Mouse (Mus musculus) embryonic facial prominence, embryonic 15.5 days (tissue): Measurements from ENCODE around the gene Prpsap1. TPM values are rescaled to one million over a fixed set of nuclear protein-coding genes. Genes with fewer than 3 reads are reported as not detected.

Source experiments
- ATAC-seq: fragments of 200-750 bp; cut with Nextera tagmentation; 2 replicates; pipeline ENCODE4 v1.8.0; 2017; ENCODE audit warnings: low read depth, moderate TSS enrichment; ENCODE audit not compliant: insufficient number of reproducible peaks, low FRiP score, low TSS enrichment
- H3K27ac ChIP-seq: fragments of 300-500 bp; sonication (generic); replicated peaks from 2 replicates; pipeline ENCODE4 v1.5.1; 2015; ENCODE audit warnings: mild to moderate bottlenecking, inconsistent platforms
- H3K27me3 ChIP-seq: fragments of 300-500 bp; sonication (generic); 2 replicates; pipeline ENCODE4 v1.6.1; 2015; ENCODE audit warnings: inconsistent platforms
- H3K36me3 ChIP-seq: fragments of 300-500 bp; sonication (generic); 2 replicates; pipeline ENCODE4 v1.6.1; 2015; ENCODE audit warnings: mild to moderate bottlenecking, inconsistent platforms
- H3K4me1 ChIP-seq: fragments of 300-500 bp; sonication (generic); 2 replicates; pipeline ENCODE4 v1.6.1; 2015; ENCODE audit warnings: inconsistent platforms
- H3K4me2 ChIP-seq: fragments of 300-500 bp; sonication (generic); replicated peaks from 2 replicates; pipeline ENCODE4 v1.6.1; 2015; ENCODE audit warnings: mild to moderate bottlenecking, inconsistent platforms
- H3K4me3 ChIP-seq: fragments of 300-500 bp; sonication (generic); replicated peaks from 2 replicates; pipeline ENCODE4 v1.5.1; 2015; ENCODE audit warnings: mild to moderate bottlenecking, inconsistent platforms
- H3K9ac ChIP-seq: fragments of 300-500 bp; sonication (generic); 2 replicates; pipeline ENCODE4 v1.6.1; 2015; ENCODE audit warnings: inconsistent platforms
- H3K9me3 ChIP-seq: fragments of 300-500 bp; sonication (generic); replicated peaks from 2 replicates; pipeline ENCODE4 v1.6.1; 2016; ENCODE audit warnings: inconsistent platforms
- WGBS: fragments of 180-500 bp; shearing (Covaris S2); methylation state at CpG from one replicate; pipeline ENCODE4 v1.1.7; 2015; 5-methylcytosine and 5-hydroxymethylcytosine counted together
- polyA plus RNA-seq: library from polyadenylated mRNA; unstranded; fragments of >200 nt; fragmentation: Nextera tagmentation; extraction: Ambion mirVana; gene quantifications from 2 replicates; pipeline ENCODE4 v1.2.1, GENCODE M21; 2015

The Prpsap1 gene
- polyA plus RNA-seq, 1 experiment from 2014 or later, result 161 TPM

DNA sequence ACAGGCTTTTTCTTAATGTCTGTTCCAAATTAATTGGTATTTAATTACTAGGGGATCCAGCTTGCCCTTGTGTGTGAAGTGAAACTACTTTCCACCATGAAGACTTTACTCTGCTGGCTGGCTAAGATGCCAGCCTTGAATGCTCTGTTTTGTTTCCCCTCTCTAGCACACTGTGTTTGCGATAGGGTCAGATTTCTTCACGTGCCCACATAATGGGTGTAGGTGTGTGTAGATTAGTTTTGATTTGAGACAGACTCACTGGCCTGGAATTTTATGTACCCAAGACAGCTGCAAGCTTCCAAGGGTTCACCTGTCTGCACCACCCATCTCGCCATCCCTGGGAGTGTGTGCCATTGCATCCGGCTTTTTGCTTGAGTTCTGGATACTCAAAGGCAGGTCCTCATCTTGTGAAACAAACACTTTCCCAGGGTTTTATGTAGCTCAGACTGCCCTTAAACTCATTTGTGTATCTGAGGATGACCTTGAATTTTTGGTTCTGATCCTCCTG is 19.6 kb upstream of the Prpsap1 start:
- H3K4me3 ChIP-seq, result no peak overlapping the region
- H3K9ac ChIP-seq, result no peak overlapping the region
- no peaks in the 10 kb centered on the region for H3K9me3 ChIP-seq
- no peaks in the 10 kb centered on the region for H3K36me3 ChIP-seq
- no peak for ATAC-seq
- no peak overlapping the region for H3K4me2 ChIP-seq
- 65% methylated on average over 4 of the region's 4 CpGs for WGBS
- H3K27ac ChIP-seq, result no peak overlapping the region
- no peaks in the 10 kb centered on the region for H3K27me3 ChIP-seq
- peaks cover 16% of the 10 kb centered on the region for H3K4me1 ChIP-seq

DNA sequence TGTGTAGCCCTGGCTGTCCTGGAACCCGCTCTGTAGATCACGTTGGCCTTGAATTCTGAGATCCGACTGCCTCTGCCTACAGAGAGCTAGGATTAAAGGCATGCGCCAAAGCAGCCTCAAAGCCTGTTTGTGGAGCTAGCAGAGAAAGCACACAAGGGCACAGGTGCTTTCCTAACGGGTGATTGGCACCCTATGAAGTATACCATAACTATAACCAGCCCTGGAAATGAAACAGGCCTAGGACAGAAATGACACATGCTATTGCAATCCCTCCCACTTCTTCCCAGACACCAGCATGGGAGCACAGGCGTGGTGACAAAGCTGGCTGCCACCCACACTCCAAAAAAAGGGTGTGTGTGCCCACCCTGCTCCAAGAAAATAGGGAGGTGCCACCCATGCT is 19.0 kb upstream of the Prpsap1 start:
- 78% methylated on average over 6 of the region's 6 CpGs for WGBS
- Histone ChIP-seq H3K4me3 (no peak overlapping the region), H3K27ac (no peak overlapping the region), H3K4me2 (no peak overlapping the region), H3K36me3 (no peaks in the 10 kb centered on the region), H3K4me1 (peaks cover 10% of the 10 kb centered on the region), H3K27me3 (no peaks in the 10 kb centered on the region), H3K9ac (no peak overlapping the region), H3K9me3 (no peaks in the 10 kb centered on the region)
- ATAC-seq, result no peak

DNA sequence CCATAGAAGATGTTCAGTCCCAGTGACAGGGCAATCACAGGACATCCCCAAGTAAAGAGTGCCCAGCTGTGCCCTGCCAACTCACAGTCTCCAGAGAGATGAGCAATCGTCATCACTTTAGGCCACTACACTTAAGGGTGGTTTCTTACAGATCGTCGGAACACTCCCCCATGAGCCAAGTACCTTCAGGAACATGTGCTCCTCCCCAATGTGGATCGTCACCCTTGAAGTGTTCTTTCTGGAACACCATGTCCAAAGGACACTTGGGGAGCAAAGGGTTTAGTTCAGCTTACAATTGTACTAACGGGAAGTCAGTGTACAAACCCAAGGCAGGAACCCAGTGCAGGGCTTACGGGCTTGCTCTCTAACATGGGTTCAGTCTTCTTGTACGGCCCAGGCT is 18.2 kb upstream of the Prpsap1 start:
- WGBS, result 89% methylated on average over 7 of the region's 7 CpGs
- no peaks in the 10 kb centered on the region for H3K36me3 ChIP-seq
- ATAC-seq, result no peak

DNA sequence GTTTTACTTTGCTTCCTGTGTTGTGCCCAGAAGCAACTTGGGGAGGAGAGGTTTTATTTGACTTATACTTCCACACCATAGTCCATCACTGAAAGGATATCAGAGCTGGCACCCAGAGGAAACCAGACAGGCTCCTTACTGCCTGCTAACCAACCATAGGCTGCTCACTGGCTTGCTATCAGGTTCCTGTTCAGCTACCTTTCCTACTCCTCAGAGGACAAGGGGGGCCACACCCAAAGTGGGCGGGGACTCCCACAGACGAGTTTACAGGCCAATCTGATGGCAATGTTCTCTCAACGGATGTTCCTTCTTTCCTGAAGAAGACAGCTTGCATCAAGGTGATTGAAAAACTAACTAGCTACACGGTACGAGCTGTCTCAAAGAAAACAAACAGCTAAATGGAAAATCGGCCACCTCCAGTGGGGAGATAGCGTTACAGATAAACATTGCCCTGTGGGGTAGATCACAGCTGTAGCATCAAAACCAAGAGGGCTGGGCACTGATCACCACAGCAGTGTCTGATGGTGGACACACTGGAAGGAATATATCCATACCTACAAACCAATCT is 17.4 kb upstream of the Prpsap1 start:
- no peak overlapping the region for H3K4me3 ChIP-seq
- no peak overlapping the region for H3K9ac ChIP-seq
- H3K4me2 ChIP-seq, result no peak overlapping the region
- ATAC-seq, result no peak
- 65% methylated on average over 7 of the region's 7 CpGs for WGBS
- H3K9me3 ChIP-seq, result no peaks in the 10 kb centered on the region
- peaks cover 7% of the 10 kb centered on the region for H3K4me1 ChIP-seq
- H3K27me3 ChIP-seq, result no peaks in the 10 kb centered on the region
- no peaks in the 10 kb centered on the region for H3K36me3 ChIP-seq
- H3K27ac ChIP-seq, result no peak overlapping the region

More for the DNA sequence above, 18.2 kb upstream of the Prpsap1 start:
- Histone ChIP-seq H3K4me2 (no peak overlapping the region), H3K4me1 (peaks cover 7% of the 10 kb centered on the region), H3K4me3 (no peak overlapping the region), H3K9ac (no peak overlapping the region), H3K9me3 (no peaks in the 10 kb centered on the region), H3K27ac (no peak overlapping the region), H3K27me3 (no peaks in the 10 kb centered on the region)

DNA sequence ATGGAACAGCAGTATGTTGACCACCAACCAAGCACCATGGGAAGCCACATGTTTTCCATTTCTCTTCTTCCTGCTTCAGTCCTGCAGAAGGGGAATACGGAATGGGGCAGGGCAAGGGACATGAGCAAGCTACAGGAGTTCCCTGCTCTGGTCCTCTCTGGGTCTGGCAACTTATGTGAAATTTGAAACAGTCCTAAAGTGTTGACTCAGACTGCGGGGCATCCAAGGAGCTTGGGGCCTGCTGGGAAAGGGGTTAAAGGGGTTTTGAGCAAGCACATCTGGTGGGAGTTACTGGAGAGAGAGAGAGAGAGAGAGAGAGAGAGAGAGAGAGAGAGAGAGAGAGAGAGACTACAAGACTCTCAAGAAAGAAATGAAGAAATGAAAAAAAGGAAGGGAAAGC is 14.7 kb upstream of the Prpsap1 start:
- no peak overlapping the region for H3K4me2 ChIP-seq
- H3K4me1 ChIP-seq, result no peaks in the 10 kb centered on the region; the same call in 1 of the 2 replicates
- 15% methylated on average over 2 of the region's 2 CpGs for WGBS
- no peak overlapping the region for H3K9ac ChIP-seq
- no peaks in the 10 kb centered on the region for H3K27me3 ChIP-seq
- no peak overlapping the region; the same call in 1 of the 2 replicates for H3K27ac ChIP-seq
- H3K9me3 ChIP-seq, result no peaks in the 10 kb centered on the region
- peak; percentile 72 for ATAC-seq
- no peak overlapping the region for H3K4me3 ChIP-seq
- H3K36me3 ChIP-seq, result no peaks in the 10 kb centered on the region

DNA sequence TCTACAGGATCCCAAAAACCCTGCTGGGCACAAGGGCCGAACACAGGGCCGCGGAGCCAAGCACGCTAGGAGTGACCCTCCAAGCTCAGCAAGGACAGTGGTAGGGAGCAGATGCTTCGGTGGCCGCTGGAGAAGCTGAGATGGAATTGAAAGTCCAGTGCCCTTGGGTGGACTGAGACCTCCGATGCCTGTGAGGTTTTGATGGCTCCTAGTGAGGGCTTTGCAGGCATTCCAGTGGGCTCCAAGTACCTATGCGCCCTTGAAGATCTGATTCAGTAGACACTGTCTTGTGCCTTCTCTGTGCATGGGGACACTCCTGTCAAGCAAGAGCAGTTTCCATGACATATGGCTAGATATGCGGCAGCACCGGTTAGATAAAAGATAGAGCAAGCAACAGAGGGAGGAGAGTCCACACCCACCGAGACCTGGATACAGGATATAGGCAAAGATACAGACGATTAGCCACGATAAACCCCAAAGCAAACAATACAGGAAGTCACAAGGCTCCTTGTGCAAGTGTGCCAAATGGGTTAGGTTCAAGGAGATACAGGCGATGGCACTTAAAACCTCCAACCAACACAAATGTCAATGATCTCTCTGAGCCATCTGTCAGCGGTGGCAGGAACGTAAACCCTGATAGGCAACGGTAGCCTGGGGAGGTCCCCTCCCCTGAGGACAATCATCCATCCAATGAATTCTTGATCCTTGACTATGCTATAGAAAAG is 12.3 kb upstream of the Prpsap1 start:
- H3K9me3 ChIP-seq, result no peaks in the 10 kb centered on the region
- no peaks in the 10 kb centered on the region for H3K36me3 ChIP-seq
- H3K4me3 ChIP-seq, result no peak overlapping the region
- WGBS, result 79% methylated on average over 17 of the region's 17 CpGs
- no peak overlapping the region for H3K9ac ChIP-seq
- H3K27ac ChIP-seq, result no peak overlapping the region
- H3K4me2 ChIP-seq, result no peak overlapping the region
- H3K4me1 ChIP-seq, result peaks cover under 1% of the 10 kb centered on the region; the same call in 1 of the 2 replicates
- ATAC-seq, result no peak
- no peaks in the 10 kb centered on the region for H3K27me3 ChIP-seq

DNA sequence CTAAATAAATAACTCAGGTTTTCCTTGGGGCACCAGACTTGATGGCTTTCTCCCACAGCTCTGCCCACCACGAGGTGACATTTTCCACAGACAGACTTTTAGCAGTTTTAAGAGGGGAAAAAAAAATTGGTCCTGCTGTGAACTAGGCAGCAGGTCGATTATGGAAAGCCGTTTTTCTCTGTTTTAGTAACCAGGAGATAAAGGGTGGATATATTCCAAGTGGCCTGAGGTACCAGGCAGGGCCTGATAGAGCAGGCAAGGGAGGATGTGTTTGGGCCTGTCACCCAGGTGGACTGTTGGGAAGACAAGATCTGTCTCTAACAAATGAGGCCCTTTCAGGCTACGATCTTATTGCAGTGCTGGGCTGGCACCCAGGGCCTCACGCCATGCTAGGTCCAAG is 11.6 kb upstream of the Prpsap1 start:
- H3K27ac ChIP-seq, result no peak overlapping the region
- no peak overlapping the region for H3K4me2 ChIP-seq
- H3K36me3 ChIP-seq, result no peaks in the 10 kb centered on the region
- 52% methylated on average over 5 of the region's 5 CpGs for WGBS
- H3K4me1 ChIP-seq, result peaks cover 5% of the 10 kb centered on the region; the same call in 1 of the 2 replicates
- H3K9ac ChIP-seq, result no peak overlapping the region
- no peak overlapping the region for H3K4me3 ChIP-seq
- H3K27me3 ChIP-seq, result no peaks in the 10 kb centered on the region
- H3K9me3 ChIP-seq, result no peaks in the 10 kb centered on the region
- no peak for ATAC-seq

DNA sequence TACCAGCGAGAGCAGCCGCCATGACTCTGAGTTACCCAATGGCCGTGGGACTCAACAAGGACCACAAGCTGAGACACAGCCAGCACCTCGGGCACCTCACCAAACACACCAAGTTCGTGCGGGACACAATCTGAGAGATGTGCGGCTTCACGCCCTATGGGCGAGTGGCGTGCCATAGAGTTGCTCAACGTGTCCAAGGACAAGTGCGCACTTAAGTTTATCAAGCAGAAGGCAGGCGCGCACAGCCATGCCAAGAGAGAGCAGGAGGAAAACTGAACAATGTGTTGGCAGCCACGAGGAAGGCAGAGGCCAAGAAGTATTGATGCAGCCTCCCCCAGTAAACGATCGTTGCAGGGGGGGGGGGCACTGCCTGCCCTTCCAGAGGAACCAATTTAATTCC is 10.5 kb upstream of the Prpsap1 start:
- Histone ChIP-seq H3K4me1 (peaks cover 5% of the 10 kb centered on the region; the same call in 1 of the 2 replicates), H3K9me3 (no peaks in the 10 kb centered on the region), H3K4me3 (no peak overlapping the region), H3K36me3 (no peaks in the 10 kb centered on the region), H3K9ac (no peak overlapping the region), H3K27me3 (no peaks in the 10 kb centered on the region), H3K27ac (no peak overlapping the region), H3K4me2 (no peak overlapping the region)
- no peak for ATAC-seq
- 76% methylated on average over 17 of the region's 17 CpGs for WGBS

DNA sequence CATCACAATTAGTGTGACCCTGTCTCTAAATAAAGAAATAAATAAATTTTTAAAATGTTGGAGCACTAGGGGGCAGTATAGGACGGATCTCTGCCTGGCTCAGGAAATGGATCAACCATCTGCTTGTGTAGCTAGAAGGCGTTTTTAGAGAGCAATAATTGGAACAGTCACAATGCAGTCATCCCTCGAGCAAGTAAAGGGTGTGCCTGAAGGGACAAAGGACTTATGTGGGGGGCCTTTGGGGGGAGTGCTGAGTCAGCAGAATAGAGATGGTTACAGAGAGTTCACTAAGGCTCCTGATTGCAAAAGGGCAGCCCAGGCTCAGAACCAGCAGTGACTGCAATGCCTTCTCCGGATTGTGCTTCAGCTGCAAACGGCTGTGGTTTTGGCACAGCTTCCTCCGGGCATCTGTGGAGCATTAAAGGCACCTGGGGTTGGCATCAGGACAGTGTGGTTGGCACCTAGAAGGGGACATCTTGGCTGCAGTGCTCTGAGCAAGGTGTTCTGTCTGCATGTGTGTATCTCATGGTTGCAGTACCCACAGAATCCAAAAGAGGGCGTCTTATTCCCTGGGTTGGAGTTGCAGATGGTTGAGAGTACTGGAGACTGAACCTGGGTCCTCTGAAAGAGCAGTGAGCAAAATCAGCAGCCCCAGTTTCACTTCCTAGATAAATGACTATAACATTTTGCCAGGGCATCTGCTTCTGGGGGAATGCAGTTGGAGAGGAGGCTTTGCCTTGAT is 7.2 kb upstream of the Prpsap1 start:
- Histone ChIP-seq H3K27me3 (no peaks in the 10 kb centered on the region), H3K36me3 (no peaks in the 10 kb centered on the region), H3K9me3 (no peaks in the 10 kb centered on the region), H3K4me2 (no peak overlapping the region), H3K9ac (no peak overlapping the region), H3K4me3 (no peak overlapping the region), H3K4me1 (peaks cover 8% of the 10 kb centered on the region; the same call in 1 of the 2 replicates), H3K27ac (peak overlapping the region; percentile 52; the same call in 1 of the 2 replicates)
- 16% methylated on average over 7 of the region's 7 CpGs for WGBS
- ATAC-seq, result peak; percentile 71

DNA sequence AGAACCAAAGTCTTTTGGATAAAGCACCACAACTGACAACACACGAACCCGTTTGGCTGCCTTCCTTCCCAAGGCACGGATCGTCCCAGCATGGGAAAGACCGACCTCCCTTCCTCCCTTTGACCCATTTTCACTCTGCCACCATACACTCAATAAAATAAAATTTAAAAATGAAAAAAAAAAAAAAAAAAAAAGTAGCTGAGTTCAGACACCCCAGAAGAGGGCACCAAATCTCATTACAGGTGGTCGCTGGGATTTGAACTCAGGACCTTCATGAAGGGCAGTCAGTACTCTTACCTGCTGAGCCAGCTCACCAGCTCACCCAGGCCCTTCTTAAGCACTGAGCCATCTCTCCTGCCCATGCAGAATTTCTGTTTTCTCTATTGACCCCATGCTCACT is 5.0 kb upstream of the Prpsap1 start:
- 39% methylated on average over 6 of the region's 6 CpGs for WGBS
- no peak overlapping the region for H3K9ac ChIP-seq

DNA sequence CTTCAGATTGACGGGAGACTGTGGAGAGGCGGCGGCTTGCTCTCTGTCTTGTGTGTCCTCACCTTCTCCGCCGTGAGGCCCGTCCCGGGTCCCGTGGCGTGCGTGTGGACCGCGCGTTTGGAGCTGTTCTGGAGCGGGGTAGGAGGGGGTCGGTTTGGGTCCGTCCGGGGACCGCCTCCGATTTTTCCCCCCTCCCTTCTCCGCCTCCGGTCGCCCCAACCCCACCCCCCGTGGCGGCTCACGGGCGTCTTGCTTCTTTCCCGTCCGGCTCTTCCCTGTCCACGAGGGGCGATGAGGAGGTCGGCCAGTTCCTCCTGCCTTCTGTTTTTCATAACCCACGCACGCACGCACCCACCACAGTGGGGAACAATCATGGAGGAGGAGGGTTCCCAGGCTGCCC is 4.6 kb upstream of the Prpsap1 start:
- H3K4me1 ChIP-seq, result peaks cover 18% of the 10 kb centered on the region; the same call in 1 of the 2 replicates
- no peaks in the 10 kb centered on the region for H3K27me3 ChIP-seq
- no peaks in the 10 kb centered on the region for H3K36me3 ChIP-seq
- no peaks in the 10 kb centered on the region for H3K9me3 ChIP-seq
- peak overlapping the region; percentile 34 for H3K4me3 ChIP-seq
- no peak for ATAC-seq
- no peak overlapping the region for H3K27ac ChIP-seq
- 23% methylated on average over 34 of the region's 34 CpGs for WGBS
- H3K4me2 ChIP-seq, result peak overlapping the region; percentile 55
- no peak overlapping the region; the same call in 1 of the 2 replicates for H3K9ac ChIP-seq

More for the DNA sequence above, 5.0 kb upstream of the Prpsap1 start:
- peak overlapping the region; percentile 55 for H3K4me2 ChIP-seq
- H3K4me1 ChIP-seq, result peaks cover 18% of the 10 kb centered on the region; the same call in 1 of the 2 replicates
- H3K9me3 ChIP-seq, result no peaks in the 10 kb centered on the region
- no peaks in the 10 kb centered on the region for H3K36me3 ChIP-seq
- ATAC-seq, result no peak
- H3K27ac ChIP-seq, result no peak overlapping the region
- H3K4me3 ChIP-seq, result peak overlapping the region; percentile 34
- no peaks in the 10 kb centered on the region for H3K27me3 ChIP-seq
